Mouse (Mus musculus) embryonic fibroblast, embryonic 13.5 days (primary cell): ENCODE data around the gene Supt6.

Source experiments
- CTCF ChIP-seq: IDR thresholded peaks from 2 replicates; pipeline ENCODE4 v1.5.1; 2011; ENCODE audit warnings: mild to moderate bottlenecking, control low read depth, low read length, moderate library complexity, borderline replicate concordance; ENCODE audit not compliant: insufficient read depth
- POLR2A ChIP-seq: IDR thresholded peaks from 2 replicates; pipeline ENCODE4 v1.6.1; 2011; ENCODE audit warnings: low read depth, mild to moderate bottlenecking, control low read depth, low read length, moderate library complexity

- no peak for TF ChIP-seq CTCF
- no peak for TF ChIP-seq POLR2A
These were observed 14.9 kb upstream of the Supt6 start for GRCm38 (mm10) chr11:78260489-78261258.
